Mouse (Mus musculus): ENCODE measurements around the gene Slc29a1. TPM values are rescaled to one million over a fixed set of nuclear protein-coding genes. Genes with fewer than 3 reads are reported as not detected.
"Not testable (repeated sequence)": the region's sequence is repeated elsewhere in the genome, so short reads cannot be mapped to it uniquely, and the experiment has no call there.

Gene Slc29a1
- polyA plus RNA-seq, 1 experiment from 2014 or later, result 116 TPM

- H3K4me2 ChIP-seq (replicated peaks; ENCODE audit: low read depth, low read length), result peak overlapping the region; percentile 84
- H3K4me3 ChIP-seq (ENCODE audit: low read length), result no peak overlapping the region
- peaks cover 20% of the 10 kb centered on the region for H3K4me1 ChIP-seq (ENCODE audit: insufficient read depth, low read length)
- peak overlapping the region; percentile 62; the same call in 1 of the 2 replicates for H3K9ac ChIP-seq (replicated peaks; ENCODE audit: low read length)
- H3K36me3 ChIP-seq (ENCODE audit: insufficient read depth, low read length), result no peaks in the 10 kb centered on the region
- no peaks in the 10 kb centered on the region for H3K27me3 ChIP-seq (ENCODE audit: insufficient read depth, low read length)
- peak; percentile 43; the same call in 1 of the 2 replicates for ATAC-seq (ENCODE audit: low FRiP score, low TSS enrichment)
- H3K27ac ChIP-seq (ENCODE audit: low read length), result peak overlapping the region; percentile 71
- H3K9me3 ChIP-seq (ENCODE audit: low read length), result no peaks in the 10 kb centered on the region
- WGBS, result 53% methylated on average over 13 of the region's 13 CpGs
Measured at GRCm38 (mm10) chr17:45628885-45629855, 29.8 kb upstream of the Slc29a1 start.

- H3K4me2 ChIP-seq (replicated peaks; ENCODE audit: low read depth, low read length), result no peak overlapping the region
- H3K4me3 ChIP-seq (ENCODE audit: low read length), result no peak overlapping the region
- ATAC-seq (ENCODE audit: low FRiP score, low TSS enrichment), result no peak
- H3K27me3 ChIP-seq (ENCODE audit: insufficient read depth, low read length), result no peaks in the 10 kb centered on the region
- H3K9ac ChIP-seq (replicated peaks; ENCODE audit: low read length), result no peak overlapping the region
- H3K27ac ChIP-seq (ENCODE audit: low read length), result no peak overlapping the region
- 49% methylated on average over 3 of the region's 3 CpGs for WGBS
- H3K4me1 ChIP-seq (ENCODE audit: insufficient read depth, low read length), result peaks cover 20% of the 10 kb centered on the region
- H3K9me3 ChIP-seq (ENCODE audit: low read length), result no peaks in the 10 kb centered on the region
- H3K36me3 ChIP-seq (ENCODE audit: insufficient read depth, low read length), result no peaks in the 10 kb centered on the region
Measured at GRCm38 (mm10) chr17:45628160-45628559, 28.8 kb upstream of the Slc29a1 start.

GRCm38 (mm10) chr17:45626577-45627134, 27.2 kb upstream of the Slc29a1 start:
- H3K4me2 ChIP-seq (replicated peaks; ENCODE audit: low read depth, low read length), result peak overlapping the region; percentile 41
- no peak overlapping the region for H3K4me3 ChIP-seq (ENCODE audit: low read length)
- peaks cover 20% of the 10 kb centered on the region for H3K4me1 ChIP-seq (ENCODE audit: insufficient read depth, low read length)
- 0 out of 2 replicates have a peak overlapping the region, but pooled peaks have one; percentile 44 for H3K9ac ChIP-seq (replicated peaks; ENCODE audit: low read length)
- H3K9me3 ChIP-seq (ENCODE audit: low read length), result no peaks in the 10 kb centered on the region
- H3K36me3 ChIP-seq (ENCODE audit: insufficient read depth, low read length), result no peaks in the 10 kb centered on the region
- WGBS, result 28% methylated on average over 15 of the region's 15 CpGs
- 0 out of 2 replicates have a peak, but pooled peaks have one; percentile 28 for ATAC-seq (ENCODE audit: low FRiP score, low TSS enrichment)
- no peaks in the 10 kb centered on the region for H3K27me3 ChIP-seq (ENCODE audit: insufficient read depth, low read length)
- H3K27ac ChIP-seq (ENCODE audit: low read length), result no peak overlapping the region

GRCm38 (mm10) chr17:45623425-45623824, 24.0 kb upstream of the Slc29a1 start:
- H3K9ac ChIP-seq (replicated peaks; ENCODE audit: low read length); H3K36me3 ChIP-seq (ENCODE audit: insufficient read depth, low read length); H3K27ac ChIP-seq (ENCODE audit: low read length); H3K27me3 ChIP-seq (ENCODE audit: insufficient read depth, low read length); ATAC-seq (ENCODE audit: low FRiP score, low TSS enrichment); H3K4me3 ChIP-seq (ENCODE audit: low read length); H3K4me2 ChIP-seq (replicated peaks; ENCODE audit: low read depth, low read length); H3K9me3 ChIP-seq (ENCODE audit: low read length): not testable (repeated sequence)
- peaks cover 23% of the 10 kb centered on the region for H3K4me1 ChIP-seq (ENCODE audit: insufficient read depth, low read length)
- WGBS, result 84% methylated on average over 8 of the region's 8 CpGs

- Histone ChIP-seq H3K4me3 (ENCODE audit: low read length) (peak overlapping the region; percentile 35), H3K36me3 (ENCODE audit: insufficient read depth, low read length) (no peaks in the 10 kb centered on the region), H3K4me2 (replicated peaks; ENCODE audit: low read depth, low read length) (peak overlapping the region; percentile 52), H3K27me3 (ENCODE audit: insufficient read depth, low read length) (no peaks in the 10 kb centered on the region), H3K9ac (replicated peaks; ENCODE audit: low read length) (peak overlapping the region; percentile 61), H3K9me3 (ENCODE audit: low read length) (no peaks in the 10 kb centered on the region), H3K4me1 (ENCODE audit: insufficient read depth, low read length) (peaks cover 18% of the 10 kb centered on the region), H3K27ac (ENCODE audit: low read length) (peak overlapping the region; percentile 93)
- 15% methylated on average over 20 of the region's 20 CpGs for WGBS
- ATAC-seq (ENCODE audit: low FRiP score, low TSS enrichment), result peak; percentile 74
Measured at GRCm38 (mm10) chr17:45619386-45620256, 20.2 kb upstream of the Slc29a1 start.

- H3K4me3 ChIP-seq (ENCODE audit: low read length), result peak overlapping the region; percentile 35
- WGBS, result 16% methylated on average over 8 of the region's 8 CpGs
- peak overlapping the region; percentile 61 for H3K9ac ChIP-seq (replicated peaks; ENCODE audit: low read length)
- no peaks in the 10 kb centered on the region for H3K9me3 ChIP-seq (ENCODE audit: low read length)
- peak; percentile 80 for ATAC-seq (ENCODE audit: low FRiP score, low TSS enrichment)
- peak overlapping the region; percentile 93 for H3K27ac ChIP-seq (ENCODE audit: low read length)
- H3K4me1 ChIP-seq (ENCODE audit: insufficient read depth, low read length), result peaks cover 18% of the 10 kb centered on the region
- H3K36me3 ChIP-seq (ENCODE audit: insufficient read depth, low read length), result no peaks in the 10 kb centered on the region
- no peaks in the 10 kb centered on the region for H3K27me3 ChIP-seq (ENCODE audit: insufficient read depth, low read length)
- peak overlapping the region; percentile 52 for H3K4me2 ChIP-seq (replicated peaks; ENCODE audit: low read depth, low read length)
Measured at GRCm38 (mm10) chr17:45618941-45619385, 19.6 kb upstream of the Slc29a1 start.

GRCm38 (mm10) chr17:45617655-45618054, 18.2 kb upstream of the Slc29a1 start:
- Histone ChIP-seq H3K27ac (ENCODE audit: low read length) (no peak overlapping the region), H3K9ac (replicated peaks; ENCODE audit: low read length) (no peak overlapping the region), H3K27me3 (ENCODE audit: insufficient read depth, low read length) (no peaks in the 10 kb centered on the region), H3K4me1 (ENCODE audit: insufficient read depth, low read length) (peaks cover 18% of the 10 kb centered on the region), H3K4me3 (ENCODE audit: low read length) (no peak overlapping the region), H3K36me3 (ENCODE audit: insufficient read depth, low read length) (no peaks in the 10 kb centered on the region), H3K4me2 (replicated peaks; ENCODE audit: low read depth, low read length) (no peak overlapping the region), H3K9me3 (ENCODE audit: low read length) (no peaks in the 10 kb centered on the region)
- ATAC-seq (ENCODE audit: low FRiP score, low TSS enrichment), result no peak
- 71% methylated on average over 6 of the region's 6 CpGs for WGBS

GRCm38 (mm10) chr17:45616679-45617078, 17.3 kb upstream of the Slc29a1 start:
- Histone ChIP-seq H3K9ac (replicated peaks; ENCODE audit: low read length) (no peak overlapping the region), H3K9me3 (ENCODE audit: low read length) (no peaks in the 10 kb centered on the region), H3K4me2 (replicated peaks; ENCODE audit: low read depth, low read length) (no peak overlapping the region), H3K4me3 (ENCODE audit: low read length) (no peak overlapping the region), H3K27ac (ENCODE audit: low read length) (no peak overlapping the region), H3K4me1 (ENCODE audit: insufficient read depth, low read length) (peaks cover 18% of the 10 kb centered on the region), H3K27me3 (ENCODE audit: insufficient read depth, low read length) (no peaks in the 10 kb centered on the region), H3K36me3 (ENCODE audit: insufficient read depth, low read length) (no peaks in the 10 kb centered on the region)
- 74% methylated on average over 3 of the region's 3 CpGs for WGBS
- no peak for ATAC-seq (ENCODE audit: low FRiP score, low TSS enrichment)

GRCm38 (mm10) chr17:45616046-45616650, 16.7 kb upstream of the Slc29a1 start:
- Histone ChIP-seq H3K27me3 (ENCODE audit: insufficient read depth, low read length) (no peaks in the 10 kb centered on the region), H3K4me3 (ENCODE audit: low read length) (no peak overlapping the region), H3K9ac (replicated peaks; ENCODE audit: low read length) (no peak overlapping the region), H3K36me3 (ENCODE audit: insufficient read depth, low read length) (no peaks in the 10 kb centered on the region), H3K4me2 (replicated peaks; ENCODE audit: low read depth, low read length) (no peak overlapping the region), H3K27ac (ENCODE audit: low read length) (no peak overlapping the region), H3K9me3 (ENCODE audit: low read length) (no peaks in the 10 kb centered on the region), H3K4me1 (ENCODE audit: insufficient read depth, low read length) (peaks cover 18% of the 10 kb centered on the region)
- ATAC-seq (ENCODE audit: low FRiP score, low TSS enrichment), result no peak
- WGBS, result 38% methylated on average over 4 of the region's 4 CpGs
